Mouse (Mus musculus) left cerebral cortex, postnatal 10 days (tissue): ENCODE measurements at regions not wholly inside any gene's neighbourhood (a gene's known extent, or its start where the extent isn't known, plus 50 kb on each side); places are given as distances from the start of the nearest gene placed in this dataset.

Source experiments
- DNase-seq, 2 experiments: peaks; one replicate each; pipeline ENCODE4 v3.0.0; 2021 to 2022; ENCODE audit warnings: low spot score in 2 of 2, mixed read lengths in 1 of 2; ENCODE audit errors: extremely low spot score in 1 of 2
- intact Hi-C: fragments of 180-260 bp; cut with DNase I; formaldehyde crosslinking; loops from one replicate; pipeline ENCODE4 v1.15.1; 2025

DNA sequence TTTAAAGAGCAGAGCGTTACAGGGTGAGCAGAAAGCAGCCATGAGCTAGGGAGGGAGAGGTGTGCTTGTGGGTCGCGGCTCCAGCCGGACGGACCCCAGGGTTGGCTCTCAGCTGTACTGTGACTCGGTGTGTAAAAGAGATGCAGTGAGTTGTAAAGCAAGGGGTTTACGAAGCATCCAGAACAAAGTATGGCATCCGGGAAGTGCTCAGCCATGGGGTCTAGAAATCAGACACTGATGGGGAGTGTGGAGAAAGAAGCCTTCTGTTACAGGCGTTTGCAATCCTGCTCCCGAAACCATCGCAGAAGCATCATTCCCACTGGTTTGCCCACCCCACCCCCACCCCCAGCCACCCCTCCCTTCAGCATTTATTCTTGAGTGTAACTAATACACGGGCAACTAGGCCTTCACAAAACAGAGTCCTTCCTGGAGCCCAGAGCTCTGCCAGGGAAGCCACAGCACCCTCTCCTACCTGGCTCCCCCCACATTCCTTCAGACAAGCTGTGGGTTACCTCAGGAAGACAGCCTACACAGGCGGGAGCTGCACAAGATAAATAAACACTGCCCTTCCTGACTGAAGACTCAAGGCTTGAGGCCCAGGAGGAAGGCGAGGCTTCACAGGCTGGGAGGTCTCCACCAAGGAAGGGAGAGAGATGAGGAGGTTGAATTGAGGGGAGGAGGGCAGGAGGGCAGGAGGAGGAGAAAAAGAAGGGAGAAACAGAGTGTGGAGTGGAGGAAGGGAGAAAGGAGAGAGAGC is 133.1 kb downstream of the Nufip1 start:
- intact Hi-C loops: no loop called here
- no peak for DNase-seq

GRCm38 (mm10) chr14:76244338-76245062 is 133.8 kb downstream of the Nufip1 start:
- DNase-seq: peak in 1 of 2 experiments; percentile 5
- intact Hi-C loops: no loop called here

DNA sequence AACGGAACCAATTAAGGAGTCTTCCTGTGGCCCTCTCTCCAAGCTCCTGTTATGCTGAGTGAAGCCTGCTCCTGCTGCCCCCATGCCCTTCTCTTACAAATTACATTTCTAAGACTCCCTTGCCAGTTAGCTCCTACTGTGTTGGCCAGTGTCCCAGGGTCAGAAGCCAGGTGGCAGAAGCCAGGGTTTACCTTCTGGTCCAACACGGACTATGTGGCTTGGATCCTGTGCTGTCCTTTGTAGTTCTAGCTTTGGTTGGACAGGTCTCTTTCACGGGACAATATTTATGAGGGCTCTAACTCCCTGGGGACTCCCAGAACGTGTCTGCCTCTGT is 134.3 kb downstream of the Nufip1 start:
- intact Hi-C loops: no loop called here
- DNase-seq: peak in 1 of 2 experiments; percentile 20

DNA sequence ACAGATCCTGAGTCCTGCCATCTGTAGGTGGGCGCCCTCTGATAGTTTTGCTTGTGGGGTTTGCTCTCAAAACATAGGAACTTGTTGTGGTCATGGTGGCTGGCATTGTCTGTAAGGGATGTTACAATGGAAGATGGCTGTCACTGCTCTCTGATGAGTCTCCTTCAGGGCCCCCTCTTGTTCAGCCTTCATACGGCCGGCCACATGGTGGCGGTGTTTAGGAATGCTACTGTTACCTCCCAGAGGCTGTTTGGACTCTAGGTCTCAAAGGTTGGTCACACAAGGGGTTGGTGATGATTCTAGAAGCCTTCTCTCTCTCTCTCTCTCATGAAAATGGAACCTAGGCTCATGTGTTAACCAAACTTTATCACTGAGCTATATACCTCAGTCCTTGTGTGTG is 137.0 kb downstream of the Nufip1 start:
- intact Hi-C loops: no loop called here
- DNase-seq: peak in 1 of 2 experiments; percentile 19

DNA sequence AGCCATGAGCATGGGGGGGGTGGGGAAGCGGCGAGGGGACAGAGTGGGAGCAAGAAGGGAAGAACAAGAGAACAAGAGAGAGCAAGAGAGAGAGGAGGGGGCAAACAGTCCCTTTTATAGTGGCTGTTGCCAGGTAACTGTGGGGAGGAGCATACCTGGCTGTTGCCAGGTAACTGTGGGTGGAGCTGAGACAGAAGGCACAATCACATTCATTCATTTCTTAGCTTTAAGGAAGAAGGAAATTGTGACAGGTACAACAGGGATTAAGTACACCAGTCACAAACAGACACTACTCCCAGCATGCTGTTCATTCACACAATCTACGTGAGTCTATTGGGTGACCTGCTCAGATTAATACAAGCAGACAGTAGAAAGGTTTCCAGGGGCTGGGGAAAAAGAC is 143.2 kb downstream of the Nufip1 start:
- intact Hi-C loops: no loop called here
- DNase-seq: no peak

GRCm38 (mm10) chr14:76254565-76255501 is 144.1 kb downstream of the Nufip1 start:
- intact Hi-C loops: no loop called here
- DNase-seq: peak; percentile 71 to 77

DNA sequence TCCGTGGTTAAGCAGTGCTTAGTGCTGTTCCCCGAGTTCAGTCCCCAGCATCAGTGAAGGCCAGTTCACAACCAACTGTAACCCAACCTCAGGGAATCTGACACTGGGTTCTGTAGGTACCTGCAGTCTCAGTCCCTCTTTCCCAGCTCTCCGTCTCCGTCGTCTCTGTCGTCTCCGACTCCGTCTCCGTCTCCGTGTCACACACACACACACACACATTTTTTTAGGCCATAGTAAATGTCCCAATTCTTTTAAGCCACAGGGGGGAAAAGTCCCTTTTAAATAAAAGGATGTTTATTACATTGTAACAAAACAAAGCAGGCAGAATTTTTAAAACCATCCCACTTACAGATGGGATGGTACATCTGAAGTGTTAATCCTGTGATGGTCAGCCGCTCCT is 145.3 kb downstream of the Nufip1 start:
- intact Hi-C loops: no loop called here
- DNase-seq: no peak

- DNase-seq: no peak
- intact Hi-C loops: no loop called here
Measured at GRCm38 (mm10) chr14:76258626-76259025, 147.9 kb downstream of the Nufip1 start.

DNA sequence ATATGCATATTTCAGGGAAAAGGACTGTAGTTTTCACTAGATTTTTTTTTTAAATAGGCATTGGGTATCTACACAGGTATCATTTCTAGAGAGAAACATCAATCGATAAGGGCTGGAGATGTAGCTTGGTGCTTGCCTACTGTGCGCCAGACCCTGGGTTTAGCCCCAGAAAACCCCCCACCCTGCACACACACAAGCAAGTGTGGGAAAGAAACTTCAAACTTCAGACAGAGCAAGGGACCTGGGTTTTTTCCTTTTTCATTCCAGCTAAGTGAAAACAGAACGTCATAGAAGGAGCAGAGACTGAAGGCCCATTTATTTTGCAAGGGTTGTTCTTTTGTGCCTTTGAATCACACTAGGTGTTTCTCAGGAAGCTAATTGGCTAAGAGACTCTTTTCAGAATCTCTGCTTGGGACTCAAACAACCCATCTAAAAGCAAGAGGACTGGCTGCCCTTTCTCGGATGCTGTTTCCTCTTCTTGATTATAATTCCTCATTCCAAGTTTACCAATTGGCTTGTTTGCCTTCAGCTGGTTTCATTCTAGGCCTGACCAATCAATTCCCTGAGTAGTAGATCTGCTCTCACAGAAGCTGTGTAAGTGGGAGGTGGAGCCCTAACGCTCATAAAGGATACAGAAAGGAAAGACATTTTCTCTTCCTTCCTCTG is 150.1 kb downstream of the Nufip1 start:
- intact Hi-C loops: no loop called here
- DNase-seq: no peak

DNA sequence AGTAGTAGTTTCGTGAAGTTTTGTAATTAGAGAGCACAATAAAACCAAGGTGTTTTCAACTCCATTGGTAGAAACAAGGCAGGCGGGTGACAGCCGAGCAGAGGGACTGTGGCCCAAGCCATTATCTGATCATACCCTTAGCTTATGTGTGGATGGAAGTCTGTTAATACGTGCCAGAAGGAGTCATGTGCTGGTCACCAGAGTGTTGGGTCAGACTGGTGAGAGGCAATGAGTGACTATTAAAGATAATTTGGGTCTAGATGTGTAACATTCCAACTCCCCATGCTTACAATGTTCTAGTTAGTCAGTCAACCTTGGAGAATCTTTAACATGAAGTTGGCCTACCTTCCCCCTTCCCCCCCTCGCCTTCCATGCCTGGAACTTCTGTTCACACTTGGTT is 151.1 kb upstream of the Tsc22d1 start:
- DNase-seq: no peak
- intact Hi-C loops: no loop called here

GRCm38 (mm10) chr14:76265819-76266218 is 148.9 kb upstream of the Tsc22d1 start:
- intact Hi-C loops: no loop called here
- DNase-seq: no peak

DNA sequence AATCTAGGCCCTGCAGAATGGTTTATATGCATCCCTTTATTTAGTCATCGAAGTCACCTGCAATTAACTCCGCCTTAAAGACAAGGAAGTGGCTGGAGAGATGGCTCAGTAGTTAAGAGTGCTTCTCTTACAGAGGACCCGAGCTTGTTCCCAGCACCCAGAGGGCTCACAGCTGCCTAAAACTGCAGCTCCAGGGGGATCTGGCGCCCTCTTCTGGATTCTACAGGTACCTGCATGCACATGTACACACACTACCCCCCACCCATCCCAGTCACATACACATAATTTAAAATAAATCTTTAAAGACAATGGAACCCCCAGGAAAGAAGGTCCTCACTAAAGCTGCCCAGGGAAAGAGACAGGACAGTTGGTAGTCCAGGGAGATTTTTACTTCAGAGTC is 148.5 kb upstream of the Tsc22d1 start:
- DNase-seq: no peak
- intact Hi-C loops: no loop called here

GRCm38 (mm10) chr14:76267091-76267490 is 147.7 kb upstream of the Tsc22d1 start:
- DNase-seq: no peak

DNA sequence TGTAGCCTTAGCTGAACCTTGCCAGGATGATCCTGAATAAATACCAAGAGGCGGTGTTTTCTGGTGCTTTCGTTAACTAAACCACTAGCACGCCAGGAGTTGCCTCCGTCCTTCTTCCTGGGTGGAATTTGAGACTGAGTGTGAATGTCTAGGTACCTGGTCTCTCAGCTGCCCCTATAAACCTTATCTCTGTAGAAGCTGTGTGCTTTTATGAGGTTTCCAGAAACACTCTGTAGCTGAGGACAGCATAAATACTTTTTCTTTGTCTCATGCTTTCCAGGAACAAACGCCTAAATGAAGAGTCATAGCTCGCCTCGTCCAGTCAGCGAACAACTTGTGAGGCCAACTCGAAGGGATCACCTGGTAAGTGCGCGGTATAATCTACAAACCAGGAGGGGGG is 143.6 kb upstream of the Tsc22d1 start:
- intact Hi-C loops: no loop called here

More at GRCm38 (mm10) chr14:76267091-76267490, 147.7 kb upstream of the Tsc22d1 start:
- intact Hi-C loops: no loop called here

DNA sequence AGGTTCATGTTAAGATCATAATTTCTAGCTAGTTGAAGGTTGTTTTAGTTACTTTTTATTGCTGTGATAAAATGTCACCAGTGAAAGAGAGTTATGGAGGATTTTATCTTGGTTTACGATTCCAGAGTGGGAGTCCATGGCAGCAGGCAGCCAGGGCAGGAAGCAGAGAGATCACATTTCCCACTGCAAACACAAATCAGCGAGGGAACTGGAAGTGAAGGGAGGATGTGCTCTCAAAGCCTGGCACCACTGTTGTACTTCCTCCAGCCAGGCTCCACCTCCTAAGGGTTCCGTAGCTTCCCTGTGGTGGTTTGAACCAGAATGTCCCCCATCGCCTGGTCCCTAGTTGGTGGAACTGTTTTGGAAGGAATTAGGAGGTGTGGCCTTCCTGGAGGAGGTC is 141.9 kb upstream of the Tsc22d1 start:
- no peak for DNase-seq
- intact Hi-C loops: no loop called here

More for the DNA sequence above, 143.6 kb upstream of the Tsc22d1 start:
- DNase-seq: no peak

DNA sequence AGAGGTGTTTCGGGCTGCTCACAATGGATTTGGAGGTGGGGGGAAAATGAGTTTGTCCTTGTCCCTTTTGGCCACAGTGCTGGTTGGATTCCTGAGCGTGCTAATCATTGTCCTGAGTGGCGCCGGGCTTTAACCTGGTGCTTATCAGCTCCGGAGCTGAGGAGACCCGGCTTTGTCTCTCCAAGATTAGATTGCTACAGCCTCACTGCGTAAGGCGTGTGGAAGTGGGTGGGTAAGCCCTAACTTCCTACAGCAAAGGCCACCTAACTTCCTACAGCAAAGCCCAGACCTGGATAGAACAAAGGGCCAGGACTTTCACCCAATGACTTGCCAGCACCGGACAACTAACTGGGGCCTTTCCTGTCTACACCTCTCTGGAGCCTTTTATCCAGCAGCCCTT is 138.1 kb upstream of the Tsc22d1 start:
- intact Hi-C loops: no loop called here
- no peak for DNase-seq

GRCm38 (mm10) chr14:76278751-76279450 is 135.9 kb upstream of the Tsc22d1 start:
- intact Hi-C loops: no loop called here
- no peak for DNase-seq

DNA sequence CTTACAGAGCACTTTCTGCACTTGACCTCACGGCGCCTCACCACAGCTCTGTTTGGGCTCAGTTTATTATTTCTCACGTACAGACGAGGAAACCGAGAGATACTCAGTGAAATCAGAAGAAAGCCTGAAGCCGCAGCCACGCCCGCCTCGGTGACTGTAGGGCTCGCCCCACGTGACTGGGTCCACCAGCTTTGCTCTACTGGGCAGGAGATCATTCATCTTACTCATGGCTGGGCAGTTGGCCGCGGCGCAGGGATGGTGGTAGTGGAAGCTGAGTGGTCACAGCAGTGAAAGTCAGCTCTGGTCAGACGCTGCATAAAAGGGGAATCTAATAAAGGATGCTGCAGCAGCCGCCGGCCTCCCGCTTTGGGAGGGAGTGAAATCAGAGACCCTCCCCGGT is 135.2 kb upstream of the Tsc22d1 start:
- intact Hi-C loops: no loop called here
- no peak for DNase-seq
